Mouse (Mus musculus): ENCODE results near the gene Polr2e. TPM values are rescaled to one million over a fixed set of nuclear protein-coding genes. Genes with fewer than 3 reads are reported as not detected.
"Not testable (repeated sequence)": the region's sequence is repeated elsewhere in the genome, so short reads cannot be mapped to it uniquely, and the experiment has no call there.

The Polr2e gene
- polyA plus RNA-seq, 1 experiment from 2014 or later = 261 TPM

- 75% methylated on average over 5 of the region's 5 CpGs for WGBS
Observed at GRCm38 (mm10) chr10:80045766-80046165, 6.2 kb upstream of the Polr2e start.

DNA sequence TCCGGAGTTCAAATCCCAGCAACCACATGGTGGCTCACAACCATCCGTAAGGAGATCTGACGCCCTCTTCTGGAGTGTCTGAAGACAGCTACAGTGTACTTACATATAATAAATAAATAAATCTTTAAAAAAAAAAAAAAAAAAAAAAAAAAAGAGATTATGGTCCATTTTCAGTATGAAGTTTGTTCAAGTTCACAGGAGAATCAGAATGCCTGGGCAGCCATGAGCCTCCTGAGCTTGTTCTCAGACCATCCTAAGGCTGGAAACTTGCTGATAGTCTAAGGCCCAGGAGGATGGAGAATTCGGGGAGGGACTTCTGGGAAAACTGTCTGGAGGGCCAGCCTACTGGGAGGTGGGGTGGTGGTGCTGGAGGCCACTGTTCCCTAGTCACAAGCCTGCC, 5.8 kb upstream of the Polr2e start:
- 80% methylated on average over 4 of the region's 4 CpGs for WGBS
- H3K9me3 ChIP-seq; H3K36me3 ChIP-seq; DNase-seq (ENCODE audit: low spot score); H3K4me3 ChIP-seq; H3K27ac ChIP-seq: not testable (repeated sequence)
- Histone ChIP-seq H3K27me3 (ENCODE audit: insufficient read depth, poor library complexity, severe bottlenecking) (peaks cover 19% of the 10 kb centered on the region; the same call in 1 of the 2 replicates), H3K4me1 (replicated peaks) (peaks cover 52% of the 10 kb centered on the region)

More at GRCm38 (mm10) chr10:80045766-80046165, 6.2 kb upstream of the Polr2e start:
- H3K4me1 ChIP-seq (replicated peaks) = peaks cover 56% of the 10 kb centered on the region
- H3K27ac ChIP-seq = no peak overlapping the region
- H3K4me3 ChIP-seq = no peak overlapping the region
- no peaks in the 10 kb centered on the region for H3K9me3 ChIP-seq
- peaks cover 20% of the 10 kb centered on the region; the same call in 1 of the 2 replicates for H3K27me3 ChIP-seq (ENCODE audit: insufficient read depth, poor library complexity, severe bottlenecking)
- H3K36me3 ChIP-seq = no peaks in the 10 kb centered on the region
- DNase-seq (ENCODE audit: low spot score) = no peak

GRCm38 (mm10) chr10:80044087-80044486, 4.5 kb upstream of the Polr2e start:
- Histone ChIP-seq H3K27ac (peak overlapping the region; percentile 84), H3K4me1 (replicated peaks) (peaks cover 48% of the 10 kb centered on the region), H3K9me3 (no peaks in the 10 kb centered on the region), H3K27me3 (ENCODE audit: insufficient read depth, poor library complexity, severe bottlenecking) (peaks cover 12% of the 10 kb centered on the region; the same call in 1 of the 2 replicates), H3K4me3 (peak overlapping the region; percentile 18; the same call in 1 of the 2 replicates), H3K36me3 (no peaks in the 10 kb centered on the region)
- peak; percentile 59 for DNase-seq (ENCODE audit: low spot score)
- WGBS = 27% methylated on average over 4 of the region's 4 CpGs

GRCm38 (mm10) chr10:80041409-80042060, 1.9 kb upstream of the Polr2e start:
- WGBS = 88% methylated on average over 8 of the region's 8 CpGs
- H3K27me3 ChIP-seq (ENCODE audit: insufficient read depth, poor library complexity, severe bottlenecking); H3K9me3 ChIP-seq; H3K27ac ChIP-seq; DNase-seq (ENCODE audit: low spot score); H3K4me3 ChIP-seq: not testable (repeated sequence)
- peaks cover 43% of the 10 kb centered on the region for H3K4me1 ChIP-seq (replicated peaks)
- peaks cover 21% of the 10 kb centered on the region for H3K36me3 ChIP-seq

- Histone ChIP-seq H3K27ac (no peak overlapping the region), H3K27me3 (ENCODE audit: insufficient read depth, poor library complexity, severe bottlenecking) (no peaks in the 10 kb centered on the region), H3K36me3 (peaks cover 45% of the 10 kb centered on the region), H3K4me1 (replicated peaks) (peaks cover 39% of the 10 kb centered on the region), H3K9me3 (no peaks in the 10 kb centered on the region), H3K4me3 (0 out of 2 replicates have a peak overlapping the region, but pooled peaks have one; percentile 6)
- DNase-seq (ENCODE audit: low spot score) = no peak
- 95% methylated on average over 13 of the region's 13 CpGs for WGBS
Observed at GRCm38 (mm10) chr10:80036832-80037231, 2.8 kb downstream of the Polr2e start.

DNA sequence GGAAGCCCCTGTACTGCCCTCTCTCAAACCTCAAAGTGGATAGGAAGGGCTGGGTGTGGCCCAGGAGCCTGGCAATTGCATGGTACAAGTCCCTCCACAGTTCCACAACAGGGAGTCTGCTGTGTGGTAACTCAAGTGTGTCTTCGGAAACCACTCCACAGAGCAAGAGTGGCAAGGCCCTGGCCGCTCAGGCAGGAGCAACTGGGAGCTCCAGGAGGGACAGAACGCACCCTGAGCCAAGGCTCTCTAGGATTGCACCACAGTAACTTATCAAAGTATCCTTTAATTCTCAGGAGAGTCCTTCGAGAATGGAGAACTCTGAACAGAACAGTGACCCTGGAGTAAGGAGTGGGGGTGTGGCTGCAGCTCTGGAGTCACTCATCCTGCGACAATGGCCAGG, 3.9 kb downstream of the Polr2e start:
- Histone ChIP-seq H3K9me3 (no peaks in the 10 kb centered on the region), H3K4me1 (replicated peaks) (peaks cover 42% of the 10 kb centered on the region), H3K4me3 (no peak overlapping the region), H3K27ac (0 out of 2 replicates have a peak overlapping the region, but pooled peaks have one; percentile 62), H3K27me3 (ENCODE audit: insufficient read depth, poor library complexity, severe bottlenecking) (no peaks in the 10 kb centered on the region), H3K36me3 (peaks cover 50% of the 10 kb centered on the region)
- no peak for DNase-seq (ENCODE audit: low spot score)
- WGBS = 91% methylated on average over 5 of the region's 5 CpGs

- Histone ChIP-seq H3K27ac (peak overlapping the region; percentile 62), H3K36me3 (peaks cover 51% of the 10 kb centered on the region), H3K4me3 (no peak overlapping the region), H3K4me1 (replicated peaks) (peaks cover 47% of the 10 kb centered on the region), H3K9me3 (no peaks in the 10 kb centered on the region), H3K27me3 (ENCODE audit: insufficient read depth, poor library complexity, severe bottlenecking) (no peaks in the 10 kb centered on the region)
- WGBS = 83% methylated on average over 8 of the region's 8 CpGs
- no peak for DNase-seq (ENCODE audit: low spot score)
Observed at GRCm38 (mm10) chr10:80035148-80035547, 4.4 kb downstream of the Polr2e start.

GRCm38 (mm10) chr10:80033511-80034391, 5.8 kb downstream of the Polr2e start:
- no peak for DNase-seq (ENCODE audit: low spot score)
- WGBS = 51% methylated on average over 9 of the region's 9 CpGs
- H3K4me3 ChIP-seq = no peak overlapping the region
- H3K9me3 ChIP-seq = no peaks in the 10 kb centered on the region
- peaks cover 36% of the 10 kb centered on the region for H3K4me1 ChIP-seq (replicated peaks)
- peak overlapping the region; percentile 35; the same call in 1 of the 2 replicates for H3K27ac ChIP-seq
- no peaks in the 10 kb centered on the region for H3K27me3 ChIP-seq (ENCODE audit: insufficient read depth, poor library complexity, severe bottlenecking)
- H3K36me3 ChIP-seq = peaks cover 51% of the 10 kb centered on the region

GRCm38 (mm10) chr10:80032799-80033480, 6.7 kb downstream of the Polr2e start:
- Histone ChIP-seq H3K9me3 (no peaks in the 10 kb centered on the region), H3K27me3 (ENCODE audit: insufficient read depth, poor library complexity, severe bottlenecking) (no peaks in the 10 kb centered on the region), H3K27ac (peak overlapping the region; percentile 35; the same call in 1 of the 2 replicates), H3K36me3 (peaks cover 44% of the 10 kb centered on the region), H3K4me3 (no peak overlapping the region), H3K4me1 (replicated peaks) (peaks cover 33% of the 10 kb centered on the region)
- DNase-seq (ENCODE audit: low spot score) = no peak
- 74% methylated on average over 5 of the region's 5 CpGs for WGBS

DNA sequence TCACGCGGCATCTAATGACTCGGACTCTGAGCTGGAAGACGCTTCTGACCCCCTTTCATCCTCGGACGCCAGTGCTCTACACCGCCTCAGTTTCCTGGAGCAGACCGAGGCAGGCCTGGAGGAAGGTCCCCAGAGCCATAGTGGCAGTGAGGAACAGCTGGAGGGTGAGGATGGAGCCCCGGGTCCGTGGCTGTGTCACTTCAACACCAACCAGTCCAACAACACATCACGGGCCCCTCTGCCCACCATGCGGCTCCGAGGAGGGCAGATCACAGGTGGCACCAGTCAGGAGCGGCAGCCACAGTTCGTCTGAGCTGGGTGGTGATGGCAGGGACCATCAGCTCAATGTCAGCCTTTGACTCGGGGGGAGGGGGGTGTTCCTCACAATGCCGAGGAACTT, 8.9 kb downstream of the Polr2e start:
- Histone ChIP-seq H3K27me3 (ENCODE audit: insufficient read depth, poor library complexity, severe bottlenecking) (no peaks in the 10 kb centered on the region), H3K27ac (peak overlapping the region; percentile 23), H3K36me3 (peaks cover 22% of the 10 kb centered on the region), H3K4me1 (replicated peaks) (peaks cover 31% of the 10 kb centered on the region), H3K4me3 (0 out of 2 replicates have a peak overlapping the region, but pooled peaks have one; percentile 4), H3K9me3 (no peaks in the 10 kb centered on the region)
- DNase-seq (ENCODE audit: low spot score) = no peak
- 86% methylated on average over 17 of the region's 17 CpGs for WGBS

DNA sequence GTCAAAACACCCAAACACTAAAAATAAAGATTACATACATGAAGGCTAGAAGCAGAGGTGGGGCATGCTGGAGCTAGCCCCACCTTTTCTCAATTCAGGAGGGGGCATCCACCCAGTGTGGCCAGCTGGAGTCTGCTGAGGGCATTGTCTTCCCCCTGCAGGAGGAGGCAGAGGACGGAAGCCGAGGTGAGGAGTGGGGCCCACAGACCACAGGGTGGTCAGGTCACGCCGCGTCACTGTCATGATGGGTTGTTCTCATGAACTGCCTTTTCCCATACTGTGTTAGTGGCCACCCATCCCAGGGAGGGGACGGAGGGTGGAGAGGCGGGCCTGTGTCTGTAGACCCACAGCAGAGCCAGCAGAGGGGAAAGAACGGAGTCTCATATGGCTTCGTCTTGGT, 9.4 kb downstream of the Polr2e start:
- Histone ChIP-seq H3K4me3 (peak overlapping the region; percentile 0; the same call in 1 of the 2 replicates), H3K27ac (peak overlapping the region; percentile 23; the same call in 1 of the 2 replicates), H3K36me3 (peaks cover 17% of the 10 kb centered on the region), H3K9me3 (no peaks in the 10 kb centered on the region), H3K4me1 (replicated peaks) (peaks cover 34% of the 10 kb centered on the region), H3K27me3 (ENCODE audit: insufficient read depth, poor library complexity, severe bottlenecking) (no peaks in the 10 kb centered on the region)
- 81% methylated on average over 9 of the region's 9 CpGs for WGBS
- no peak for DNase-seq (ENCODE audit: low spot score)

GRCm38 (mm10) chr10:80028521-80028846, 11.1 kb downstream of the Polr2e start:
- Histone ChIP-seq H3K9me3 (no peaks in the 10 kb centered on the region), H3K4me3 (no peak overlapping the region), H3K4me1 (replicated peaks) (peaks cover 32% of the 10 kb centered on the region), H3K27ac (no peak overlapping the region), H3K36me3 (peaks cover 6% of the 10 kb centered on the region), H3K27me3 (ENCODE audit: insufficient read depth, poor library complexity, severe bottlenecking) (no peaks in the 10 kb centered on the region)
- no peak for DNase-seq (ENCODE audit: low spot score)
- WGBS = 93% methylated on average over 13 of the region's 13 CpGs
